Mouse (Mus musculus) myocyte (in vitro differentiated cells): ENCODE measurements at regions not wholly inside any gene's neighbourhood (a gene's known extent, or its start where the extent isn't known, plus 50 kb on each side); places are given as distances from the start of the nearest gene placed in this dataset.
A peak's percentile ranks its signal among the peaks of the same experiment; 100 is the strongest.

Experiments used
- CEBPB ChIP-seq: IDR thresholded peaks from 2 replicates; pipeline ENCODE4 v1.6.1; 2011; ENCODE audit warnings: mild to moderate bottlenecking, moderate library complexity; ENCODE audit not compliant: poor library complexity, insufficient read depth, severe bottlenecking
- E2F4 ChIP-seq: IDR thresholded peaks from one replicate; pipeline ENCODE4 v1.6.1; 2011; ENCODE audit warnings: mild to moderate bottlenecking, control low read depth, moderate library complexity; ENCODE audit not compliant: insufficient read depth
- MAX ChIP-seq: IDR thresholded peaks from one replicate; pipeline ENCODE4 v1.6.1; 2011; ENCODE audit warnings: low read depth, mild to moderate bottlenecking, control low read depth
- MYOD1 ChIP-seq, 3 experiments: IDR thresholded peaks; one replicate each; pipeline ENCODE4 v1.6.1; 2011; ENCODE audit warnings: control low read depth in 2 of 3, low read depth in 2 of 3, mild to moderate bottlenecking in 2 of 3, moderate library complexity in 1 of 3; ENCODE audit not compliant: insufficient read length in 2 of 3, control insufficient read depth in 1 of 3
- MYOG ChIP-seq, 3 experiments: IDR thresholded peaks; one replicate each; pipeline ENCODE4 v1.6.1; 2011; ENCODE audit warnings: control low read depth in 2 of 3, low read depth in 2 of 3, mild to moderate bottlenecking in 2 of 3; ENCODE audit not compliant: insufficient read length in 2 of 3, control insufficient read depth in 1 of 3, insufficient read depth in 1 of 3
- POLR2A ChIP-seq: IDR thresholded peaks from one replicate; pipeline ENCODE4 v1.6.1; 2011; ENCODE audit warnings: low read depth, mild to moderate bottlenecking, control low read depth, moderate library complexity; ENCODE audit not compliant: insufficient read length
- POLR2AphosphoS2 ChIP-seq: IDR thresholded peaks from one replicate; pipeline ENCODE4 v1.6.1; 2011; ENCODE audit warnings: low read depth, control low read depth; ENCODE audit not compliant: insufficient read length
- REST ChIP-seq: IDR thresholded peaks from one replicate; pipeline ENCODE4 v1.6.1; 2011; ENCODE audit warnings: mild to moderate bottlenecking, control low read depth, moderate library complexity; ENCODE audit not compliant: insufficient read depth, insufficient read length
- TCF12 ChIP-seq: IDR thresholded peaks from one replicate; pipeline ENCODE4 v1.6.1; 2011; ENCODE audit warnings: mild to moderate bottlenecking, control low read depth; ENCODE audit not compliant: poor library complexity, insufficient read depth, severe bottlenecking
- TCF3 ChIP-seq: IDR thresholded peaks from one replicate; pipeline ENCODE4 v1.6.1; 2011; ENCODE audit warnings: low read depth, control low read depth; ENCODE audit not compliant: insufficient read length
- USF1 ChIP-seq: IDR thresholded peaks from one replicate; pipeline ENCODE4 v1.6.1; 2011; ENCODE audit warnings: low read depth, mild to moderate bottlenecking, control low read depth, moderate library complexity

GRCm38 (mm10) chr15:94190081-94190488 lies 275.1 kb downstream of the Adamts20 start:
- no peak for TF ChIP-seq POLR2A
- TF ChIP-seq POLR2AphosphoS2 = no peak
- TF ChIP-seq E2F4 = no peak
- no peak for TF ChIP-seq REST
- TF ChIP-seq TCF3 = no peak
- no peak for TF ChIP-seq MAX
- no peak for TF ChIP-seq CEBPB
- no peak for TF ChIP-seq TCF12
- no peak for TF ChIP-seq MYOG (IDR thresholded peaks at IDR 0.05; ENCODE audit: control insufficient read depth in 1 of 3, insufficient read depth in 1 of 3, insufficient read length in 2 of 3, low read depth in 2 of 3)
- TF ChIP-seq USF1 = no peak
- peak in 1 of 3 experiments; percentile 2 for TF ChIP-seq MYOD1 (IDR thresholded peaks at IDR 0.05; ENCODE audit: control insufficient read depth in 1 of 3, insufficient read length in 2 of 3, low read depth in 2 of 3)
